Mouse (Mus musculus) cerebellum, adult 2 months (tissue): ENCODE data around the gene Prpsap2.

Experiments
- CTCF ChIP-seq: fragments of 200-500 bp; IDR thresholded peaks from 2 replicates; pipeline ENCODE4 v1.5.1; 2011; ENCODE audit warnings: low read depth, mild to moderate bottlenecking, control low read depth, low read length, moderate library complexity, borderline replicate concordance; ENCODE audit not compliant: insufficient read depth
- POLR2A ChIP-seq: fragments of 200-500 bp; IDR thresholded peaks from 2 replicates; pipeline ENCODE4 v1.6.1; 2011; ENCODE audit warnings: low read length, control low read depth, borderline replicate concordance; ENCODE audit not compliant: insufficient read depth

DNA sequence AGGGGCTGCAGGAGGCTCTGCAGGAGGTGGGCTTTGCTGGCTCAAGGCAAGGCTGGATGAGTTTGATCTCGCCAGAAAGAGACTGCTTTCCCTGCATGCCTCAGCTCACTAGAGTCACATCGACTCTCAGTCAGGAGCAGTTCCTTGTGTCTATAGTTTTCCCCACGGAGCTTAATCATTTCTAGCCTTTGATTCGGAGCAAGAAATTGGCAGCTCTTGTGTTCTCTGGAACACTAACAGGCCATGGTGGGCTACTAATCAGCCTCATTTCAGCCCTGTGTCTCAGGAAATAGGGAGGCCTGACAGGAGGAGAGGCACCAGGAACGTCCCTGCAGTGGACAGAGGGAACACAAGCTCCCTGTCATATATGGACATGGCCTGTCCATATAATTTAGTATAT is 43.9 kb downstream of the Prpsap2 start:
- TF ChIP-seq CTCF = no peak
- no peak for TF ChIP-seq POLR2A
